Mouse (Mus musculus) embryonic facial prominence, embryonic 13.5 days (tissue): ENCODE data around the gene Arhgap44. TPM values are rescaled to one million over a fixed set of nuclear protein-coding genes. Genes with fewer than 3 reads are reported as not detected.
A peak's percentile ranks its signal among the peaks of the same experiment; 100 is the strongest.

ENCODE experiments used
- ATAC-seq: fragments of 200-750 bp; cut with Nextera tagmentation; 2 replicates; pipeline ENCODE4 v1.8.0; 2017; ENCODE audit warnings: low read depth; ENCODE audit not compliant: insufficient number of reproducible peaks, insufficient read depth, low FRiP score, low TSS enrichment
- H3K27ac ChIP-seq: fragments of 300-500 bp; sonication (generic); 2 replicates; pipeline ENCODE4 v1.5.1; 2015; ENCODE audit warnings: moderate library complexity, mild to moderate bottlenecking, inconsistent platforms
- H3K27me3 ChIP-seq: fragments of 300-500 bp; sonication (generic); 2 replicates; pipeline ENCODE4 v1.6.1; 2015; ENCODE audit warnings: mild to moderate bottlenecking, inconsistent platforms
- H3K36me3 ChIP-seq: fragments of 300-500 bp; sonication (generic); 2 replicates; pipeline ENCODE4 v1.6.1; 2015; ENCODE audit warnings: mild to moderate bottlenecking, inconsistent platforms
- H3K4me1 ChIP-seq: fragments of 300-500 bp; sonication (generic); 2 replicates; pipeline ENCODE4 v1.6.1; 2015; ENCODE audit warnings: inconsistent platforms
- H3K4me2 ChIP-seq: fragments of 300-500 bp; sonication (generic); 2 replicates; pipeline ENCODE4 v1.6.1; 2015; ENCODE audit warnings: moderate library complexity, mild to moderate bottlenecking, inconsistent platforms
- H3K4me3 ChIP-seq: fragments of 300-500 bp; sonication (generic); 2 replicates; pipeline ENCODE4 v1.5.1; 2015; ENCODE audit warnings: mild to moderate bottlenecking, inconsistent platforms
- H3K9ac ChIP-seq: fragments of 300-500 bp; sonication (generic); 2 replicates; pipeline ENCODE4 v1.6.1; 2015; ENCODE audit warnings: mild to moderate bottlenecking, inconsistent platforms
- H3K9me3 ChIP-seq: fragments of 300-500 bp; sonication (generic); 2 replicates; pipeline ENCODE4 v1.6.1; 2016; ENCODE audit warnings: inconsistent platforms
- WGBS: fragments of 180-500 bp; shearing (Covaris S2); methylation state at CpG from one replicate; pipeline ENCODE4 v1.1.7; 2015; ENCODE audit warnings: mixed read lengths; 5-methylcytosine and 5-hydroxymethylcytosine counted together
- polyA plus RNA-seq: library from polyadenylated mRNA; unstranded; fragments of >200 nt; fragmentation: Nextera tagmentation; extraction: Ambion mirVana; gene quantifications from 2 replicates; pipeline ENCODE4 v1.2.1, GENCODE M21; 2015

Gene Arhgap44
- polyA plus RNA-seq: 5.0 and 5.7 TPM in 2 replicates

GRCm38 (mm10) chr11:65162767-65163120 is at the start of gene Arhgap44:
TSS of gene Arhgap44 (minus strand) at chr11:65162961.
- H3K4me1 ChIP-seq: peaks cover 14% of the 10 kb centered on the region
- no peaks in the 10 kb centered on the region for H3K9me3 ChIP-seq
- H3K9ac ChIP-seq: peak within 1 kb of the TSS; percentile 87
- under 1% methylated on average over 25 of the region's 27 CpGs for WGBS
- peaks cover 25% of the 10 kb centered on the region for H3K27me3 ChIP-seq
- peak; percentile 78; the same call in 1 of the 2 replicates for ATAC-seq
- no peak within 1 kb of the TSS for H3K27ac ChIP-seq
- peak within 1 kb of the TSS; percentile 89 for H3K4me2 ChIP-seq
- H3K36me3 ChIP-seq: no peaks in the 10 kb centered on the region
- H3K4me3 ChIP-seq: peak within 1 kb of the TSS; percentile 87

- no peaks in the 10 kb centered on the region for H3K9me3 ChIP-seq
- no peaks in the 10 kb centered on the region for H3K36me3 ChIP-seq
- no peak overlapping the region for H3K9ac ChIP-seq
- H3K27me3 ChIP-seq: no peaks in the 10 kb centered on the region
- 79% methylated on average over 6 of the region's 6 CpGs for WGBS
- no peak overlapping the region for H3K4me3 ChIP-seq
- peaks cover 9% of the 10 kb centered on the region for H3K4me1 ChIP-seq
- no peak overlapping the region for H3K27ac ChIP-seq
- ATAC-seq: no peak
- no peak overlapping the region for H3K4me2 ChIP-seq
These were observed 48.9 kb upstream of the Arhgap44 start for GRCm38 (mm10) chr11:65211701-65212100.

GRCm38 (mm10) chr11:65209441-65209840 is 46.7 kb upstream of the Arhgap44 start:
- H3K36me3 ChIP-seq: no peaks in the 10 kb centered on the region
- H3K4me1 ChIP-seq: no peaks in the 10 kb centered on the region
- no peaks in the 10 kb centered on the region for H3K9me3 ChIP-seq
- WGBS: 38% methylated on average over 6 of the region's 6 CpGs
- H3K27ac ChIP-seq: no peak overlapping the region
- ATAC-seq: no peak
- H3K4me2 ChIP-seq: no peak overlapping the region
- H3K9ac ChIP-seq: no peak overlapping the region
- H3K4me3 ChIP-seq: no peak overlapping the region
- no peaks in the 10 kb centered on the region for H3K27me3 ChIP-seq

GRCm38 (mm10) chr11:65205306-65205705 is 42.5 kb upstream of the Arhgap44 start:
- H3K4me1 ChIP-seq: no peaks in the 10 kb centered on the region
- ATAC-seq: no peak
- 86% methylated on average over 5 of the region's 5 CpGs for WGBS
- H3K27ac ChIP-seq: no peak overlapping the region
- no peak overlapping the region for H3K4me2 ChIP-seq
- H3K4me3 ChIP-seq: no peak overlapping the region
- H3K9me3 ChIP-seq: no peaks in the 10 kb centered on the region
- no peaks in the 10 kb centered on the region; the same call in 1 of the 2 replicates for H3K27me3 ChIP-seq
- no peak overlapping the region for H3K9ac ChIP-seq
- no peaks in the 10 kb centered on the region for H3K36me3 ChIP-seq

- no peak for ATAC-seq
These were observed 41.9 kb upstream of the Arhgap44 start for GRCm38 (mm10) chr11:65204651-65205050.

GRCm38 (mm10) chr11:65203020-65203419 is 40.3 kb upstream of the Arhgap44 start:
- ATAC-seq: no peak

More at GRCm38 (mm10) chr11:65204651-65205050, 41.9 kb upstream of the Arhgap44 start:
- Histone ChIP-seq H3K4me1 (no peaks in the 10 kb centered on the region), H3K27ac (no peak overlapping the region), H3K4me2 (no peak overlapping the region), H3K27me3 (no peaks in the 10 kb centered on the region; the same call in 1 of the 2 replicates), H3K36me3 (no peaks in the 10 kb centered on the region), H3K4me3 (no peak overlapping the region), H3K9me3 (no peaks in the 10 kb centered on the region), H3K9ac (no peak overlapping the region)
- 60% methylated on average over 13 of the region's 13 CpGs for WGBS

GRCm38 (mm10) chr11:65202236-65202635 is 39.5 kb upstream of the Arhgap44 start:
- no peaks in the 10 kb centered on the region for H3K4me1 ChIP-seq
- H3K9ac ChIP-seq: no peak overlapping the region
- 34% methylated on average over 5 of the region's 5 CpGs for WGBS
- H3K4me3 ChIP-seq: no peak overlapping the region
- H3K4me2 ChIP-seq: no peak overlapping the region
- H3K9me3 ChIP-seq: no peaks in the 10 kb centered on the region
- no peak overlapping the region for H3K27ac ChIP-seq
- no peaks in the 10 kb centered on the region; the same call in 1 of the 2 replicates for H3K27me3 ChIP-seq
- no peaks in the 10 kb centered on the region for H3K36me3 ChIP-seq
- ATAC-seq: no peak

More at GRCm38 (mm10) chr11:65203020-65203419, 40.3 kb upstream of the Arhgap44 start:
- no peaks in the 10 kb centered on the region for H3K4me1 ChIP-seq
- H3K27me3 ChIP-seq: no peaks in the 10 kb centered on the region; the same call in 1 of the 2 replicates
- H3K9me3 ChIP-seq: no peaks in the 10 kb centered on the region
- 80% methylated on average over 1 of the region's 1 CpGs for WGBS
- no peak overlapping the region for H3K9ac ChIP-seq
- no peaks in the 10 kb centered on the region for H3K36me3 ChIP-seq
- H3K4me3 ChIP-seq: no peak overlapping the region
- no peak overlapping the region for H3K4me2 ChIP-seq
- no peak overlapping the region for H3K27ac ChIP-seq

GRCm38 (mm10) chr11:65198026-65198425 is 35.3 kb upstream of the Arhgap44 start:
- Histone ChIP-seq H3K9me3 (no peaks in the 10 kb centered on the region), H3K4me1 (no peaks in the 10 kb centered on the region), H3K36me3 (no peaks in the 10 kb centered on the region), H3K4me2 (no peak overlapping the region), H3K27ac (no peak overlapping the region), H3K9ac (no peak overlapping the region), H3K4me3 (no peak overlapping the region), H3K27me3 (no peaks in the 10 kb centered on the region)
- ATAC-seq: no peak
- WGBS: 83% methylated on average over 3 of the region's 3 CpGs

GRCm38 (mm10) chr11:65197280-65197679 is 34.5 kb upstream of the Arhgap44 start:
- WGBS: 3% methylated on average over 3 of the region's 3 CpGs
- Histone ChIP-seq H3K4me3 (no peak overlapping the region), H3K36me3 (no peaks in the 10 kb centered on the region), H3K4me1 (no peaks in the 10 kb centered on the region), H3K4me2 (no peak overlapping the region), H3K27me3 (no peaks in the 10 kb centered on the region), H3K9ac (no peak overlapping the region), H3K9me3 (no peaks in the 10 kb centered on the region), H3K27ac (no peak overlapping the region)
- ATAC-seq: no peak

GRCm38 (mm10) chr11:65186974-65187373 is 24.2 kb upstream of the Arhgap44 start:
- no peak overlapping the region for H3K4me3 ChIP-seq
- WGBS: 79% methylated on average over 12 of the region's 12 CpGs
- ATAC-seq: no peak
- no peaks in the 10 kb centered on the region for H3K27me3 ChIP-seq
- no peaks in the 10 kb centered on the region for H3K9me3 ChIP-seq
- H3K36me3 ChIP-seq: no peaks in the 10 kb centered on the region
- no peak overlapping the region for H3K9ac ChIP-seq
- H3K4me1 ChIP-seq: no peaks in the 10 kb centered on the region
- no peak overlapping the region for H3K4me2 ChIP-seq
- H3K27ac ChIP-seq: no peak overlapping the region

GRCm38 (mm10) chr11:65185114-65185513 is 22.4 kb upstream of the Arhgap44 start:
- no peaks in the 10 kb centered on the region for H3K27me3 ChIP-seq
- H3K4me1 ChIP-seq: no peaks in the 10 kb centered on the region
- no peaks in the 10 kb centered on the region for H3K36me3 ChIP-seq
- no peak overlapping the region for H3K9ac ChIP-seq
- H3K27ac ChIP-seq: no peak overlapping the region
- no peak overlapping the region for H3K4me2 ChIP-seq
- H3K4me3 ChIP-seq: no peak overlapping the region
- no peaks in the 10 kb centered on the region for H3K9me3 ChIP-seq
- 92% methylated on average over 1 of the region's 1 CpGs for WGBS
- no peak for ATAC-seq

- no peaks in the 10 kb centered on the region for H3K9me3 ChIP-seq
- H3K9ac ChIP-seq: no peak overlapping the region
- H3K36me3 ChIP-seq: no peaks in the 10 kb centered on the region
- H3K27ac ChIP-seq: no peak overlapping the region
- H3K4me1 ChIP-seq: no peaks in the 10 kb centered on the region
- no peak overlapping the region for H3K4me3 ChIP-seq
- no peak overlapping the region for H3K4me2 ChIP-seq
- no peak for ATAC-seq
- 86% methylated on average over 4 of the region's 4 CpGs for WGBS
- H3K27me3 ChIP-seq: 0 out of 2 replicates have a peak, but pooled peaks cover 3% of the 10 kb centered on the region
These were observed 7.5 kb upstream of the Arhgap44 start for GRCm38 (mm10) chr11:65170121-65170750.
